Mouse (Mus musculus) mouse trophoblast stem cell (cell line): ENCODE measurements around the gene Rfx5.
"Not testable (repeated sequence)": the region's sequence is repeated elsewhere in the genome, so short reads cannot be mapped to it uniquely, and the experiment has no call there.

Experiments
- in situ Hi-C, 2 experiments: fragments of 300-500 bp; cut with MseI, MboI; formaldehyde crosslinking; loops; 2 replicates in 1 of 2; 3 replicates in 1 of 2; pipeline ENCODE4 v1.15.1; 2025

The Rfx5 gene

GRCm38 (mm10) chr3:94935332-94935731, 18.5 kb upstream of the Rfx5 start:
- in situ Hi-C loops = not testable (repeated sequence)

- in situ Hi-C loops = not testable (repeated sequence)
Measured at GRCm38 (mm10) chr3:94936147-94936546, 17.7 kb upstream of the Rfx5 start.

- in situ Hi-C loops = not testable (repeated sequence)
Measured at GRCm38 (mm10) chr3:94937194-94937593, 16.7 kb upstream of the Rfx5 start.

GRCm38 (mm10) chr3:94940033-94940432, 13.8 kb upstream of the Rfx5 start:
- in situ Hi-C loops = not testable (repeated sequence)

GRCm38 (mm10) chr3:94942211-94942967, 11.5 kb upstream of the Rfx5 start:
- in situ Hi-C loops = not testable (repeated sequence)

DNA sequence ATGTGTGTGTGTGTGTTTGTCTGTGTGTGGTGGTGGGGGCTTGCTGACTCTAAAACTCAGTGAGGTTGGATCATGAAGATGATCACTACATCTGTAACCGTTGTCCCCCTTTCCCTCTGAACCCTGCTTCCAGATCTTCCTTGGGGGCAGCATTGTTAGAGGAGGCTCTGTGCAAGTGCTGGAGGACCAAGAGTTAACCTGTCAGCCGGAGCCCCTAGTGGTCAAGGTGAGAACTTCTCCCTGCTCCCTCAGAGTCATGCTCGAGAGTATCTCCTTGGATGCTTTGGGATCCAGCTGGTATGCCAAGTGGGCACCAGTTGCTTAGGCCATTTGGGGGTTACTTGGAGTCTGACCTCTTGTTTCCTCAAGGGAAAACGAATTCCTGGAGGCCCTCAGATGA, 10.2 kb upstream of the Rfx5 start:
- in situ Hi-C loops = not testable (repeated sequence)

GRCm38 (mm10) chr3:94948066-94948614, 5.7 kb upstream of the Rfx5 start:
- in situ Hi-C loops = loop anchor here in 1 of 2 experiments (5.0 kb wide), 1 partner anchor 49 kb away; no protein-coding TSS in a partner anchor

GRCm38 (mm10) chr3:94949645-94950044, 4.2 kb upstream of the Rfx5 start:
- in situ Hi-C loops = loop anchor here in 1 of 2 experiments (5.0 kb wide), 1 partner anchor 48 kb away; no protein-coding TSS in a partner anchor

- in situ Hi-C loops = no loop called here
Measured at GRCm38 (mm10) chr3:94952806-94953205, 1.1 kb upstream of the Rfx5 start.

GRCm38 (mm10) chr3:94953384-94953763, 501 bp upstream of the Rfx5 start:
- in situ Hi-C loops = no loop called here

DNA sequence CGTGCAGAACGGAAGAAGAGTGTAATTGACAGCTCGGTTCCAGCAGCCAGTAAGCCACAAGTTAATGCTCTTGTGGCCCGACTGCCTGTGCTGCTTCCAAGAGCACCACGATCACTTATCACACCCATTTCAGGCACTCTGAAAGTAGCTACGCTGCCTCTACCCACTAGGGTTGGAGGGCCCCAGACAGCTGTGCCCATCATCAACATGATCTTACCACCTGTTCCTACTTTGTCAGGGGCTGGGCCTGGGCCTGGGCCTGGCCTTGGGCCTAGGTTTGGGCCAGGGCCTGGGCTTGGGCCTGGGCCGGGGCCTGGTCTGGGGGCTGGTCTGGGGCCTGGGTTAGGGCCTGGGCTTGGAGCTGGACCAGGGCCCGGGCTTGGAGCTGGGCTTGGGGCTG, 4.4 kb downstream of the Rfx5 start:
- in situ Hi-C loops = no loop called here

GRCm38 (mm10) chr3:94959871-94960270, 6.0 kb downstream of the Rfx5 start:
- in situ Hi-C loops = no loop called here

DNA sequence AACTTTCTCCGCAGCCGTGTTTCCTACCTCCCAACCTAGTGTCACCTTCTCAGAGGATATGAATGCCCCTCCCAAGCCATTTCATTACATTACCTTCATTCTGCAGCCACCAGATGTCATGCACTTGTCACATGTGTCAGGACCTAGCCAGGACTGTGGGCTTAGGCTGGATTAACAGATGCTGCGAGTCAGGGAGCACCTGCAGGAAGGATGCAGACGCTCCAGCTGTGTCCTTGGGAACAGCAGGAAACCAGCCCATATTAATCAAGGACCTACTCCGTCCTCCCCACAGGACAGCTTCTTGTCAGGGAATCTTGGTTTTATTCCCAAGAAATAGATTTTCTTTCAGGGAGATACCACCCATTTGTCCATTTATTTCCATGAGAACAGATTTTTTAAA, 6.4 kb downstream of the Rfx5 start:
- in situ Hi-C loops = no loop called here

- in situ Hi-C loops = no loop called here
Measured at GRCm38 (mm10) chr3:94964989-94965388, 11.1 kb downstream of the Rfx5 start.

GRCm38 (mm10) chr3:94965878-94966277, 12.0 kb downstream of the Rfx5 start:
- in situ Hi-C loops = no loop called here

GRCm38 (mm10) chr3:94972552-94972951, 18.7 kb downstream of the Rfx5 start:
- in situ Hi-C loops = no loop called here

GRCm38 (mm10) chr3:94973620-94974019, 19.7 kb downstream of the Rfx5 start:
- in situ Hi-C loops = no loop called here

DNA sequence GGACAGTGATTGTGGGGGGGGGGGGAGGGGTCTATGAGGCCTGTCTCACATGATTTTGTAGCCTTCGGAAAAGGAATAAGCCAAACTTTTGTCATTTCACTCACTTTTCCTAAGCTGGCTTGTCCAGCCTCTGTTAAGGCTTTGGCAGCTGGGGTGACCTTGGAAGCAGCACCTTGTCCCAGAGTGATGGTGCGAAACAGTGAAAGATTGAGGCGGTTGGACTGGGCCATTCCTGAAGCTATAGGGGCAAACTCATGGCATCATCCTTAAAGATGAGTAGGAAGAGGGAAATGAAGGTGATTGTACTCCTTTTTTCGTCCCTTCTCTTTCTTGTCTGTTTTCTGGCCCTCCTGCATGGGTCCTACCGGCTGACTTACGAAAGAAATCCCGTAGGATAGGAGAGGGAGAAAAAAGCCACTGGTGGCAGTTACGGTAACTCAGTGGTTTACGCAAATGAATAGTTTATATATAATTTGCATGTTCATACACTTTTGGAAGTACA, 20.2 kb downstream of the Rfx5 start:
- in situ Hi-C loops = no loop called here

DNA sequence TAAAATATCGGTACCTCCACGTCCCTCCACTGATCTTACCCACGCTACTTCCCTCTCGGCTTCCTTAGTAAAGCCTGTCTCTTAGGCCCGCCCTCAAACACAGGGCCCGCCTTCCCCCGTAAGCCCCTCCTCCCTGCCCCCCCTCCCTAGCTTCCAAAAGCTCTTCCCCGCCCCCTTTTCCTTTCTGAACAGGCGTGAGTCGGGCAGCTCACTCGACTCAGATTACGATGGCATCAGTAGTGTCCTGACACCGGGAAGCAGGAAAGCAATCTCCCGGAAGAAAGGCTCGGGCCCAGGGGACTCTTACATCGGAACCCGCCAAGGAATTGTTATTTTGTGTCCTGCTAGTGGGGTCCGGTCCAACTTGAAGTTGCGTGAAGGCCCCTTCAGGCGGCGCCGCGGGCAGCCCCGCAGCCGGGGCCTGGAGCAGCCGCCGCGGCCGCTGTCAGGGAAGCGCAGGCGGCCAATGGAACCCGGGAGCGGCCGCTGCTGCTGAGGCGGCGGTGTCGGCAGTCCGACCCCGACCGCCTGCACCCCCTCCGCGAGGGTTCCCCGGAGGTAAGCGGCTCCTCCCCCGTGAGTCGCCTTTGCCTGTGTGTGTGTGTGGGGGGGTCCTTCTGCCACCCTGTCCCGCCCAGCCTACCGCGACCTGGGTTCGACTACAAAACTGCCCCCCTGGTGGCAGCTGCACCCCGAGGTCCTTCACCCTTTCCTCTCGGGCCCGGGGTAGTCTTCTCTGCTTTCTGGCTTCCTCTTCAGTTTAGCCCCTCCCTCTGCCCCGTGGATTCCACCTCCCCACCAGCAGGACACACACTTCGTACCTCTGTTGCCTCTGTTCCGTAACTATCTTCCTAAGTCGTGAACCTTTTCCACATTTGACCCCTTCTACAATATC, 20.9 kb downstream of the Rfx5 start, which contains the start of gene Pi4kb:
Gene Pi4kb, plus strand, starts transcription at position 204 of the 895 bp plus-strand sequence.
- in situ Hi-C loops = no loop called here

GRCm38 (mm10) chr3:94984312-94984711, 30.4 kb downstream of the Rfx5 start:
- in situ Hi-C loops = no loop called here

GRCm38 (mm10) chr3:94985513-94985912, 31.6 kb downstream of the Rfx5 start:
- in situ Hi-C loops = no loop called here

GRCm38 (mm10) chr3:94987578-94987977, 33.7 kb downstream of the Rfx5 start:
- in situ Hi-C loops = no loop called here
